Mouse (Mus musculus): ENCODE data around the gene Abracl.

Abracl gene

DNA sequence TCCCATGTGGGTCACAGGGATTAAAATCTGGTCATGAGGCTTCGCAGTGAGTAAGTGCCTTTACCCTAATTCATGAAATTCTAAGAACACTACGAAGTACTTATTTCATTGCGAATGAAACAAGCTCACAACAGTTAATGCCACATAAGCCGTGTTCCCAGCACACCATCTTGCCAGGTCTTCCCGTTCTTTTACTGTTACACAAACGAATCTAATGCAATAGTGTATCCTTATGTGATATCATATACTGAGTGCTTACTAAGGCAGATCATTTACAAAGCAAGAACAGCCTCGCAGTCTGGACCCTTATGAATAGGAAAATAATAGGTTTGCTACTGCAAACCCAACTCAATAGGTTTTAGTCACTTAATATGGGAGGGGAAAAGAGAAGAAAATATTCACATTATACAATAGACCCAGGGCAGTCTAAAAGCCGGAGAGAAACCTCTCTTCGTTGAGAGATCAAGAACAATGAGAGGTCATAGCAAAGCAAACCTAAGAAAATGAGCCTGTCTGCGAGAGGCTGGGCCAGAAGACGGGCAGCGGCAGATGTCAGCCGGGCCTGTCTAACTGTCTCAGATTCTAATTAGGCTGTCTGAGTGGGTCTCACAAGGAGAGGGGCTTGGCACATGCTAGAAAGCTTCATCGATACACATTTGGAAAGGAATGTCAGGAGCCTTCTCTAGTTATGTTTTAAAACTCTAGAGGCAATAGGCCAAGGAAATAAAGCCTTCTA lies 1.3 kb downstream of the Abracl start:
- DNase-seq (ENCODE audit: extremely low spot score): no peak

DNA sequence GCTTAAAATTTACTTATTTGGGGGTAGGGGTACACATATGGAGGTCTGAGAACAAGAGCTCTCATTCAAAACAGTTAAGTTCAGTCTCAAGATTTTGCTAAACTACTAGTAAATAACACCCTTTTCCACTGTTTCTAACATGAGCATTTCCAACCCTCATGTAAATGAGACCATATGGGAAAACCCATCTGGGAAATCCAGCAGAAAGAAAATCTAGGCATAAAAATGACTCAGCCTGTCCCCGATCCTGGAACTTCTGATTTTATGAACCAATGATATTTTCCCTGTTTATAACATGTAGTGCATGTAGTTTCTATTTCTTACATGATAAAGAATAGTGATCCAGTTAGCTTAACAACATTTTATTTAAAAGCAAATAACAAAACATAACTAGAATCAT lies 2.2 kb downstream of the Abracl start:
- DNase-seq (ENCODE audit: extremely low spot score): no peak

GRCm38 (mm10) chr10:18020443-18020842 lies 2.6 kb downstream of the Abracl start:
- no peak for DNase-seq (ENCODE audit: extremely low spot score)

DNA sequence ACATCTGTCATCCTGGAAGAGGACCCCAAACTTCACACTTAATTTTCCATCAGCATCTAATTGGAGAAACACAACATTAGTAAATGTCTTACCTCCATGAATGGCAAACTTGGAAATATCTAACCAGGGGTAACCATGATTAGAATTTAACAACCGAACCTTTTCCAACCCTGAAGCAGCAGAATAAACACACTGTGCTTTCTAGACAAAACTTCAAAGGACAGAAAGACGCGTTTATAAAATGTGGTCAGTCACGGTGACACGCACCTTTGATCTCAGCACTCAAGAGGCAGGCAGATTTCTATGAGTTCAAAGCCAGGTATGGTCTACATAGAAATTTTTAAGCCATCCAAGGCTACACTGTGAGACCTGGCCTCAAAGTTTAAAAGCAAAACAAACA lies 11.3 kb downstream of the Abracl start:
- DNase-seq (ENCODE audit: extremely low spot score): no peak

GRCm38 (mm10) chr10:18009744-18010143 lies 13.3 kb downstream of the Abracl start:
- no peak for DNase-seq (ENCODE audit: extremely low spot score)

DNA sequence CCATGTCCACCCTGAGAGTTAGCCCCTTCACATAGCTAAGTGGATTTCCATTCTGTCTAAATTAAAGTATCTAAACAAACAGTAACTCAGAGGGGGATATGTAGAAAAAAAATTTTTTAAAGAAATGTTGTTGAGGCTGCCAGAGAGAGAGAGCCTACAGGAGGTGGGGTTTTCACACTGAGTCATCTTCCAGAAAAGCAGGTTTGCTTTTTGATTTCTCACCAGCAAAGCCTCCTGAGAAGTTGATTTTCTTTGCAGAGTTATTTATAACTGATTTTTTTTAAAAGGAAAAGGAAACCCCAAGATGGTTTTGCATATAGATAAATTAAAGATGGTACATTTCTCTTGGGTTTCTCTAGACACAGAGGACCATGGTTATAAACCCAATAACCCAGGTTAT lies 15.0 kb downstream of the Abracl start:
- no peak for DNase-seq (ENCODE audit: extremely low spot score)

GRCm38 (mm10) chr10:18007243-18007642 lies 15.8 kb downstream of the Abracl start:
- no peak for DNase-seq (ENCODE audit: extremely low spot score)

- no peak for DNase-seq (ENCODE audit: extremely low spot score)
These were observed 16.3 kb downstream of the Abracl start for GRCm38 (mm10) chr10:18006756-18007155.

- DNase-seq (ENCODE audit: extremely low spot score): no peak
These were observed 17.7 kb downstream of the Abracl start for GRCm38 (mm10) chr10:18005136-18005955.

- DNase-seq (ENCODE audit: extremely low spot score): no peak
These were observed 19.0 kb downstream of the Abracl start for GRCm38 (mm10) chr10:18003966-18004637.

DNA sequence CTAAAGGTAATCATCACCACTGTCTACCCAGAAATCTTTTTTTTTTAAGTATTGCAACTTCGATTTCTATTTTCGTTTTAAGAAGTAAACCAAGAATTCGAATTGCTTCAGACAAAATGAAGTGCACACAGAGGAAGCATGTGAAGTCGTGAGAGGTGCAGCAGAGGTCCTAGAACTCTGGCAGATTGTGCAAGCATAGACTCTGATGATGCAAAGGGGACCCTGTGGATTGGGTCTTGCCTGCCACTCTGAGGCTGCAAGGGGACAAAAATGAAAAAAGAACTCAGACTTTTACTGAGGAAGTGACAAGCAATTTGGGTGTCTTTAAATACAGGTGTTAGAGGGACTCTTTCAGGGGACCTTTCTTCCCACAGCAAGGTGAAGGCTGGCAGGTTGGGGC lies 32.5 kb downstream of the Abracl start:
- DNase-seq (ENCODE audit: extremely low spot score): no peak

GRCm38 (mm10) chr10:17989136-17989535 lies 34.0 kb downstream of the Abracl start:
- no peak for DNase-seq (ENCODE audit: extremely low spot score)

DNA sequence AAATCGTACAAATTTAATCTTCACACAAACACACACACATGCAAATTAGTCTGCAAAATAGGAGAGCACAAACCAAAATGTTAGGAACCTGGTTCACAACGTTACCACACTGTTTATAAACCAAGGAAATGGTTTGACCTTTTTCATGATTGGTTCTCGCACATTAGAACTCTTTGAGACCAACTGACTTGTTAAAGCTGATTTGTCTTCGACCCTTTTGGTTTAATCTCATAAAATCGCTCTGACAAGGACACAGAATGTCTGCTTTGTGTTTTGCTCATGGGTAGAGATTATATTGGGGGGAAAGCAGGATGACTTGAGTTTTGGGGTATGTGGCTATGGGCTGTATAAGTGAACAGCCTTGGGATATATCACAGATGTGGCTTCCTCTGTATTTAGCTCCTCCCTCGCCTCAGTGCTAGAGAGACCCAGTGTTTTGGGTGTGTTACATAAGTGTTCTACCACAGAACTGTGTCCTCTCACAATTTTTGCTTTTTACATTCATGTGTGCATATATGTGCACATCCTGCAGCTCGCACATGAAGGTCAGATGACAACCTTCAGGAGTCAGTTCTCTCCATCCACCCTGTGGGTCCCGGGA lies 35.2 kb downstream of the Abracl start:
- no peak for DNase-seq (ENCODE audit: extremely low spot score)

DNA sequence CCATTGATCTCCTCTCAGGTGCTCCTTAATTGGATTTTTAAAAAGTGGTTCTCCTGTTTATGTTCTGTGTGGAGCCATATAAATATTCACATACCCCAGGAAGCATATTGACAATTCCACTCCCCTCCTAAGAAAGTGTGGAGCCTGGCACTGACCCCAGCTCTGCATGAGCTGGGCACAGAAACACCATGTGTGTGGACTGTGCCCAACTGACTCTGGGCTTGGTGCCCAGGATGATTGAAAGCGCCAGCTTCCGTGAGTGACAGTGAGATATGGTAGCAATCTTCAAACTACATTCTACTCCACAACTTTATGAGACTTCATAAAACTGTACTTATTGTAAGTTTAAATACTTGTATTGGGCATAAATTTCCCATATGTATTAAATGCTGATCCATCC lies 39.8 kb downstream of the Abracl start:
- DNase-seq (ENCODE audit: extremely low spot score): no peak

DNA sequence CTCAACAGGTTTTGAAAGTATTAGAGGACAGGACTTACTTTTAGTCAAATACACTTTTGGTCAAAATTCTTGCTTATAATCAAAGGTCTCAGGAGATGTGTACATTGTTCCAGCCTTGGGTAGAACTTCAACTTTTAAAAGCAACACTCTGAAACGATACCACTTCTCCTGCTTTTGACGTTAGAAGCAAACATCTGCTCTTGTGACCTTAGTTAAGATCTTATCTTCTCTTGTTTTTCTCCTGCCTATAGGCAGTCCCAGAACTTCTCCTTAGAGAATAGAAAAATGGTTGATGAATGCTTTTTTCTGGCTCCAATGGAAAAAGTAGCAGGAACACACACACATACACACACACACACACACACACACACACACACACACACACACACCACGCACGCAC lies 57.0 kb downstream of the Abracl start:
- no peak for DNase-seq (ENCODE audit: extremely low spot score)
